Mouse (Mus musculus) limb, embryonic 12.5 days (tissue): ENCODE measurements around the gene Als2cl. TPM values are rescaled to one million over a fixed set of nuclear protein-coding genes. Genes with fewer than 3 reads are reported as not detected.
A peak's percentile ranks its signal among the peaks of the same experiment; 100 is the strongest.

ENCODE experiments used
- ATAC-seq: fragments of 200-750 bp; cut with Nextera tagmentation; 2 replicates; pipeline ENCODE4 v1.8.0; 2017; ENCODE audit warnings: low read depth, moderate TSS enrichment; ENCODE audit not compliant: insufficient number of reproducible peaks, insufficient read depth, low FRiP score, low TSS enrichment
- H3K27ac ChIP-seq: fragments of 300-500 bp; sonication (generic); 2 replicates; pipeline ENCODE4 v1.5.1; 2016; ENCODE audit warnings: mild to moderate bottlenecking, moderate library complexity
- H3K27me3 ChIP-seq: fragments of 300-500 bp; sonication (generic); 2 replicates; pipeline ENCODE4 v1.6.1; 2016; ENCODE audit warnings: mild to moderate bottlenecking, moderate library complexity
- H3K36me3 ChIP-seq: fragments of 300-500 bp; sonication (generic); 2 replicates; pipeline ENCODE4 v1.6.1; 2016; ENCODE audit warnings: mild to moderate bottlenecking, moderate library complexity
- H3K4me1 ChIP-seq: fragments of 300-500 bp; sonication (generic); replicated peaks from 2 replicates; pipeline ENCODE4 v1.6.1; 2016
- H3K4me2 ChIP-seq: fragments of 300-500 bp; sonication (generic); 2 replicates; pipeline ENCODE4 v1.6.1; 2016; ENCODE audit warnings: mild to moderate bottlenecking, moderate library complexity
- H3K4me3 ChIP-seq: fragments of 300-500 bp; sonication (generic); replicated peaks from 2 replicates; pipeline ENCODE4 v1.5.1; 2016; ENCODE audit warnings: mild to moderate bottlenecking
- H3K9ac ChIP-seq: fragments of 300-500 bp; sonication (generic); replicated peaks from 2 replicates; pipeline ENCODE4 v1.6.1; 2016; ENCODE audit warnings: mild to moderate bottlenecking, moderate library complexity
- H3K9me3 ChIP-seq: fragments of 300-500 bp; sonication (generic); 2 replicates; pipeline ENCODE4 v1.6.1; 2016; ENCODE audit warnings: mild to moderate bottlenecking, moderate library complexity
- WGBS: fragments of 180-500 bp; shearing (Covaris S2); methylation state at CpG from one replicate; pipeline ENCODE4 v1.1.7; 2016; 5-methylcytosine and 5-hydroxymethylcytosine counted together
- polyA plus RNA-seq: library from polyadenylated mRNA; unstranded; fragments of >200 nt; fragmentation: Nextera tagmentation; extraction: Ambion mirVana; gene quantifications from 2 replicates; pipeline ENCODE4 v1.2.1, GENCODE M21; 2016

Gene Als2cl
- polyA plus RNA-seq, 1 experiment from 2014 or later, result 1.6 TPM

GRCm38 (mm10) chr9:110896595-110896994 is 16.9 kb downstream of the Als2cl start:
- H3K36me3 ChIP-seq, result no peaks in the 10 kb centered on the region
- peaks cover 16% of the 10 kb centered on the region for H3K4me1 ChIP-seq
- H3K9me3 ChIP-seq, result no peaks in the 10 kb centered on the region
- peak overlapping the region; percentile 32 for H3K4me2 ChIP-seq
- H3K4me3 ChIP-seq, result no peak overlapping the region; the same call in 1 of the 2 replicates
- H3K9ac ChIP-seq, result no peak overlapping the region; the same call in 1 of the 2 replicates
- peaks cover 16% of the 10 kb centered on the region for H3K27me3 ChIP-seq
- WGBS, result 5% methylated on average over 6 of the region's 6 CpGs
- no peak overlapping the region for H3K27ac ChIP-seq
- ATAC-seq, result peak; percentile 33; the same call in 1 of the 2 replicates

GRCm38 (mm10) chr9:110899451-110900008 is 19.9 kb downstream of the Als2cl start:
- Histone ChIP-seq H3K27ac (no peak overlapping the region), H3K9ac (no peak overlapping the region), H3K9me3 (no peaks in the 10 kb centered on the region), H3K4me3 (no peak overlapping the region), H3K27me3 (peaks cover 9% of the 10 kb centered on the region), H3K36me3 (no peaks in the 10 kb centered on the region), H3K4me2 (no peak overlapping the region), H3K4me1 (peaks cover 16% of the 10 kb centered on the region)
- ATAC-seq, result no peak
- 59% methylated on average over 10 of the region's 10 CpGs for WGBS

GRCm38 (mm10) chr9:110901204-110901603 is 21.5 kb downstream of the Als2cl start:
- no peaks in the 10 kb centered on the region for H3K9me3 ChIP-seq
- no peak overlapping the region for H3K4me3 ChIP-seq
- H3K4me2 ChIP-seq, result no peak overlapping the region
- H3K27ac ChIP-seq, result no peak overlapping the region
- H3K9ac ChIP-seq, result no peak overlapping the region
- no peak for ATAC-seq
- 84% methylated on average over 6 of the region's 6 CpGs for WGBS
- H3K36me3 ChIP-seq, result no peaks in the 10 kb centered on the region
- peaks cover 7% of the 10 kb centered on the region for H3K4me1 ChIP-seq
- peaks cover 5% of the 10 kb centered on the region; the same call in 1 of the 2 replicates for H3K27me3 ChIP-seq

GRCm38 (mm10) chr9:110902271-110902670 is 22.6 kb downstream of the Als2cl start:
- Histone ChIP-seq H3K27me3 (peaks cover 5% of the 10 kb centered on the region; the same call in 1 of the 2 replicates), H3K9me3 (no peaks in the 10 kb centered on the region), H3K36me3 (no peaks in the 10 kb centered on the region), H3K9ac (no peak overlapping the region), H3K27ac (no peak overlapping the region), H3K4me2 (no peak overlapping the region), H3K4me3 (no peak overlapping the region), H3K4me1 (no peaks in the 10 kb centered on the region)
- no peak for ATAC-seq
- WGBS, result 84% methylated on average over 4 of the region's 4 CpGs

GRCm38 (mm10) chr9:110907201-110907837 is 27.6 kb downstream of the Als2cl start:
- H3K4me2 ChIP-seq, result no peak overlapping the region
- H3K4me3 ChIP-seq, result no peak overlapping the region
- H3K27me3 ChIP-seq, result no peaks in the 10 kb centered on the region
- no peaks in the 10 kb centered on the region for H3K9me3 ChIP-seq
- no peak overlapping the region for H3K27ac ChIP-seq
- no peaks in the 10 kb centered on the region for H3K36me3 ChIP-seq
- 92% methylated on average over 11 of the region's 11 CpGs for WGBS
- H3K9ac ChIP-seq, result no peak overlapping the region
- ATAC-seq, result no peak
- no peaks in the 10 kb centered on the region for H3K4me1 ChIP-seq

- Histone ChIP-seq H3K4me1 (no peaks in the 10 kb centered on the region), H3K36me3 (no peaks in the 10 kb centered on the region), H3K27me3 (no peaks in the 10 kb centered on the region), H3K9ac (no peak overlapping the region), H3K9me3 (no peaks in the 10 kb centered on the region), H3K4me2 (no peak overlapping the region), H3K27ac (no peak overlapping the region), H3K4me3 (no peak overlapping the region)
- ATAC-seq, result no peak
- 88% methylated on average over 4 of the region's 4 CpGs for WGBS
Observed at GRCm38 (mm10) chr9:110907838-110908630, 28.4 kb downstream of the Als2cl start.

GRCm38 (mm10) chr9:110908631-110909016 is 29.0 kb downstream of the Als2cl start:
- no peak for ATAC-seq
- no peaks in the 10 kb centered on the region for H3K27me3 ChIP-seq
- 89% methylated on average over 3 of the region's 3 CpGs for WGBS
- H3K27ac ChIP-seq, result no peak overlapping the region
- H3K36me3 ChIP-seq, result no peaks in the 10 kb centered on the region
- no peaks in the 10 kb centered on the region for H3K4me1 ChIP-seq
- H3K4me3 ChIP-seq, result no peak overlapping the region
- H3K9me3 ChIP-seq, result no peaks in the 10 kb centered on the region
- H3K9ac ChIP-seq, result no peak overlapping the region
- no peak overlapping the region for H3K4me2 ChIP-seq

- Histone ChIP-seq H3K9me3 (no peaks in the 10 kb centered on the region), H3K4me2 (no peak overlapping the region), H3K27ac (0 out of 2 replicates have a peak overlapping the region, but pooled peaks have one; percentile 4), H3K9ac (no peak overlapping the region), H3K36me3 (no peaks in the 10 kb centered on the region), H3K27me3 (no peaks in the 10 kb centered on the region), H3K4me3 (no peak overlapping the region), H3K4me1 (no peaks in the 10 kb centered on the region)
- 79% methylated on average over 6 of the region's 6 CpGs for WGBS
- ATAC-seq, result no peak
Observed at GRCm38 (mm10) chr9:110909371-110909967, 29.8 kb downstream of the Als2cl start.

- Histone ChIP-seq H3K9me3 (no peaks in the 10 kb centered on the region), H3K4me1 (no peaks in the 10 kb centered on the region), H3K27ac (no peak overlapping the region), H3K4me3 (no peak overlapping the region), H3K36me3 (no peaks in the 10 kb centered on the region), H3K4me2 (no peak overlapping the region), H3K27me3 (no peaks in the 10 kb centered on the region), H3K9ac (no peak overlapping the region)
- no peak for ATAC-seq
- 65% methylated on average over 21 of the region's 21 CpGs for WGBS
Observed at GRCm38 (mm10) chr9:110914631-110915236, 35.1 kb downstream of the Als2cl start.

- H3K9me3 ChIP-seq, result no peaks in the 10 kb centered on the region
- no peak overlapping the region for H3K4me2 ChIP-seq
- H3K9ac ChIP-seq, result no peak overlapping the region
- H3K4me1 ChIP-seq, result no peaks in the 10 kb centered on the region
- no peaks in the 10 kb centered on the region for H3K27me3 ChIP-seq
- no peak overlapping the region for H3K4me3 ChIP-seq
- no peak overlapping the region for H3K27ac ChIP-seq
- no peaks in the 10 kb centered on the region for H3K36me3 ChIP-seq
- WGBS, result 64% methylated on average over 8 of the region's 8 CpGs
- ATAC-seq, result no peak
Observed at GRCm38 (mm10) chr9:110915466-110915865, 35.8 kb downstream of the Als2cl start.

GRCm38 (mm10) chr9:110916786-110917185 is 37.1 kb downstream of the Als2cl start, which contains the start of gene Fam240a:
Fam240a (minus strand) TSS chr9:110916861.
- Histone ChIP-seq H3K9me3 (no peaks in the 10 kb centered on the region), H3K4me2 (no peak within 1 kb of the TSS), H3K9ac (no peak within 1 kb of the TSS), H3K27me3 (no peaks in the 10 kb centered on the region), H3K4me1 (no peaks in the 10 kb centered on the region), H3K4me3 (no peak within 1 kb of the TSS), H3K27ac (no peak within 1 kb of the TSS), H3K36me3 (no peaks in the 10 kb centered on the region)
- ATAC-seq, result no peak
- 87% methylated on average over 7 of the region's 7 CpGs for WGBS
